Mouse (Mus musculus): ENCODE data around the gene Klc3.

The Klc3 gene

DNA sequence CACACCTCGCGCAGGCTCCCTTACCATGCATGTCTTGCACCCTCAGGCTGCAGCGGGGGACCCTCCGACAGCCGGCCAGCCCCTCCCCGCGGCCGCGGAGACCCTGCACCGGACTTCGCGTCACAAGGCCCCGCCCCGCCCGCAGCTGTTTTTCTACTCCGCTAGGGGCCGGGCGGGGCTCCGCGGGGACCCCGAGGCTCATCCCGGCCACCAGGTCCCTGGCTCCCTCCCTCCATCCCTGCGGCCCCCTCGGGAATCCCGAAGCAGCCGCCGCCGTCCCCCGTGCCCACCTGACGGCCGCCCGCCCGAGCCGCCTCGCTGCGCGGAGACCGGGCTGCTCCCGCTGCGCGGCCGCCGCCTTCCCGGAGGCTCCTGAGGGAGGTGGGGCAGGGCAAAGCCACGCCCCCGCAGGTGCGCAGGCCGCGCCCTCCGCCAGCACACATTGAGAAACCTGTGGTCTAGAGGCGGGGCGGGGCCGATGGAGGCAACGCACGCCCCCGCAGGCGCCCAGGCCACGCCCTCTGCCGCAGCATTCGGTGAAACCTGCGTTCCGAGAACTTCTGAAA is at the start of gene Klc3:
Klc3 (minus strand) TSS at position 374 of the 566 bp plus-strand sequence.
- peak; percentile 79 for DNase-seq

DNA sequence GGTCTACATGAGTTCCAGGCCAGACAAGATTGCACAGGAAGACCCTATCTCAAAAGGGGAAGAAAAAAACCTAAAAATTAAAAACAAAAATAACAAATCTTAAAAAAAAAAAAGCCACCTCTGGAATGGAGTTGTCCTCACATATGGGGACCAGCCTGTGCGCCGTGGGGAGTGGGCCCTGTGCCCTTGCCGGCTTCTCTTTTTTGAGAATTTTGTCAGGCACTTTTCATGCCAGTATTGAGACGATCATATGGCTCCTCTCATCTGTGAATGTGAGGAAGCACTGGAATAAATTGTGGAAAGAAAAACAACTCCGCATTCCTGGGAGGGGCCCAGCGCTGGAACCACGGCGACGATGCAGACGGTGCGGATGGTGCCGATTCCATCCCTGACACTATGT is 45.3 kb upstream of the Klc3 start:
- DNase-seq = no peak

DNA sequence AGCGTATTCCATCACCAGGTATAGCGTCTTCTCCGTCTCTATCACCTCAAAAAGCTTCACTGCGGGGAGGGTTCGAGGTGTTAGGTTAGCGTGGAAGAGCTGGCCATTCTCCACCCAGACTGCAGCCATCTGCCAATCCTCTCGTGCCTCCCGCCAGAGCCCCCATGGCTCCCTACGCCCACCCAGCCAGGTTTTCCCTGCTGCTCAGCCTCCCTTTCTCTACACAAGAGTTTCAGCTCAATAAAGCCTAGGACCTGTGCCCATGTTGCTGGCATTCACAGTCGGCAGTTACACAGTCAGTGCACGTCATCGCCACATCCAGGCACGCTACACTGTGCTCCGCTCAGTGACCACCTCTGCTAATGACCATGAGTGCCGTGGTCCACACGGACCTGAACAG is 43.8 kb upstream of the Klc3 start:
- DNase-seq = no peak

DNA sequence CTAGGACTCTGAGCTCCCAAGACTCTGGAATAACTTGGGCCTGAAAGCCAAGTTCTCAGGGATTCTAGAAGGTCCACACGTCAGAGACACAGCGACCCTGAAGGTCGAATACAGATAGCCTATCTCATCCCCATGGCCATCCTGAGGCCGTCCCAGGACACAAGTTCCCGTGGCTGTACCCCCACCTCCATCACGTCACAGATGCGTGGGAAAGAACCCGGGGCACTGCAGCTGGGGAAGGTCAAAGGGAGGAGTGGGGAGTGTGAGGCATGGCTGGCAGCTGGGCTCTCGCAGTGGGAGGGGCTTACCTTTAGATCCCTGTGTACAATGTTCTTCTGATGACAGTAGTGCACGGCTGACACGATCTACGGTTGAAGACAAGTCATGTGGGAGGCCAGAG is 40.9 kb upstream of the Klc3 start:
- no peak for DNase-seq

GRCm38 (mm10) chr7:19443344-19443743 is 39.4 kb upstream of the Klc3 start:
- DNase-seq = peak; percentile 91

DNA sequence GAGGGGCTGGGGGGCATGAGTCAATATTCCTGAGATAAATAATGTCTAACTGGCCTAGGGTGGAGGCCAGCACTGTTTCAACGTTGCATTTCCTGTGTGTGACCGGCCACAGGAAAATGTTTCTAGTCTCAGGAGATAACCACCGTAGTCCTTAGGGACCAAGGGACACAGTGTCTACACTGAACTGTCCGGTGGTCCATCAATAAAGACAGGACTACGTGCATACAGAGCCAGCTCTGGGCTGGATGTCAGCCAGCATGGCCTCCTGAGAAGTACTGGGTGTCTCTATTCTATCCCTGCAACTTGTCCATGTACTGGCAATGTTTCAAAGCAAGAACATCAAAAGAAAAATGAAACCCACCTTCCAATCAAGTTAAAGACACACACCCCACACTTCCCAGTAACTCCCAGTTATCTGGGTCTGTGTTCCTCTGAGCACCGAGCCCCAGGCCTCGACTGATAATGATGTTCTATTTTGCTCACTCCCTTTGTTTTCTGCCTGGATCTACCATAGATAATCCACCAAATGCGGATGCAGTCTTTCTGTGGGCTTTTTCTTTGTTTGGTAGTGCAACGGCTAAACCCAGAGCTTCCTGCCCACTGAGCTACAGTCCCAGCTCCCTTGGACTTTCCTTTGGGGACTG is 37.7 kb upstream of the Klc3 start:
- DNase-seq = peak; percentile 48

DNA sequence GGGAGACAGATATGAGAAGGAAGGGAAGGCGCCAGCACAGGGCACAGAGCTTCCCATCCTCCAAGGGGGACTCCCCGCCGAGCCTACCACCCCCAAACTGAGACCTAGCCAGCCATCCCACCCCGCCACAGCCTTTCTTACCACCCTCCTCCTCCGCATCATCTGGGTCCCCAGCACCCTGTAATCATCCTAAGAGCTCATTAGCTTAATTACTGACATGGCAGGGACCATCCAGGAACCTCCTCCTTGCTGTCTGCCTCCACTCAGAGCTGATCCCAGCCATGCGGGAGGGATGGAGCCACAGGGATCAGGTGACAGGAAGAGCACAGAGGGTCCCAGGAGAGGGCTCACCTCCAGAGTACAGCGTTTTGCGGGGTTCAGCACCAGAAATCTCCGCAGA is 33.1 kb upstream of the Klc3 start:
- DNase-seq = no peak

GRCm38 (mm10) chr7:19436276-19436675 is 32.4 kb upstream of the Klc3 start:
- no peak for DNase-seq

- peak; percentile 33 for DNase-seq
Measured at GRCm38 (mm10) chr7:19432475-19432874, 28.6 kb upstream of the Klc3 start.

DNA sequence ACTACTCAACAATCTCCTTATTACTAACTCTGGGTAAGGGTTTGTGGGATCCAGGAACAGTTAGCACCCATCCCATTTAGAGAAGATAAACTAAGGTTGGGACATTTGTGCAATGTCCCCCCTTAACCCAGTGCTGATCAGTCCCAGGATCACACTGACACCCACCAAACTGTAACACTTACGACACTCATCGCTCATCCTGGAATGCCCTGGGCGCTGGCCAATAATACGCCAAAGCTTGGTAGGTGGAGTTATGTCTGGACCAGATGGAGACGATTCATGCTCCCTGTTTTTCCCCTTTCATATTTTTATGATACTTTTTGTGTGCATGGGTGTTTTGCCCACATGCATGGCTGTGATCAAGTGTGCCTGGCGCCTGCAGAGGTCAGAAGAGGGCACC is 26.5 kb upstream of the Klc3 start:
- peak; percentile 52 for DNase-seq

DNA sequence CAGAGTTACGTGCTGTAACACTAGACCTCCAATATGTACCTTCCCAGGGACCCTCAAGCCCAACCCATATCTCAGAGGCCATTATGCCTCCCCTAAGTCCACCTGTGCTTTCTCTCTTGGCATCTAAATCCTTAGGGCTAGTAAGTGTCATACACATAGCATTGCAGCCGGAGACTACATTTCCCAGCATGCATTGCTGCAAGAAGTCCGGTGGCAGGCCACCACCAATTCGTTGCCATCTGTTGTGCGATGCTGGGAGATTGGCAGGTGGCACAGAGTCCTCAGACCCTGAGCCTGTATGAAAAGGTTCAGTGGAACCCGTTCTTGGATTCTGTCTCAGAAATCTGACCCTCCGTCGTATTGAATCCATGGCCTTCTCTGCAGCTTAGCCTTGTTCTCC is 25.8 kb upstream of the Klc3 start:
- no peak for DNase-seq

- DNase-seq = no peak
Measured at GRCm38 (mm10) chr7:19427999-19428650, 24.2 kb upstream of the Klc3 start.

- no peak for DNase-seq
Measured at GRCm38 (mm10) chr7:19426888-19427287, 23.0 kb upstream of the Klc3 start.

GRCm38 (mm10) chr7:19426349-19426748 is 22.4 kb upstream of the Klc3 start:
- no peak for DNase-seq

- DNase-seq = no peak
Measured at GRCm38 (mm10) chr7:19424051-19424450, 20.1 kb upstream of the Klc3 start.

DNA sequence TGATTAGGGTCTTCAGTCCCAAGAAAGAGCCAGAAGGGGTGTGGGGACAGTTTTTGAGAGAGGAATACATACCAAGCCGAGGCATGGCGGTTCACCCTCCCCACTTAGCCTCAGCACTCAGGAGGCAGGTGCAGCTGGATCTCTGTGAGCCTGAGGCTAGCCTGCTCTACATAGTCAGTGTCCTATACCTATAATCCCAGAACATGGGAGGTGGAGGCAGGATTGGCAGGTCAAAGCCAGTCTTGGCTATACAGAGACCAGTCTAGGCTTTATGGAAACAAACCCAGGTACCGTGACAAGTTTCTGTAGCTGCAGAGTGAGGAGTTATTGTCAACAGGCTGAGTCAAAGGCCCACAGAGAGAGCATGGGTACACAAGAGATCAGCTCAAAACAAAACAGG is 19.2 kb upstream of the Klc3 start:
- DNase-seq = no peak

GRCm38 (mm10) chr7:19420821-19421636 is 17.1 kb upstream of the Klc3 start:
- peak; percentile 95 for DNase-seq

DNA sequence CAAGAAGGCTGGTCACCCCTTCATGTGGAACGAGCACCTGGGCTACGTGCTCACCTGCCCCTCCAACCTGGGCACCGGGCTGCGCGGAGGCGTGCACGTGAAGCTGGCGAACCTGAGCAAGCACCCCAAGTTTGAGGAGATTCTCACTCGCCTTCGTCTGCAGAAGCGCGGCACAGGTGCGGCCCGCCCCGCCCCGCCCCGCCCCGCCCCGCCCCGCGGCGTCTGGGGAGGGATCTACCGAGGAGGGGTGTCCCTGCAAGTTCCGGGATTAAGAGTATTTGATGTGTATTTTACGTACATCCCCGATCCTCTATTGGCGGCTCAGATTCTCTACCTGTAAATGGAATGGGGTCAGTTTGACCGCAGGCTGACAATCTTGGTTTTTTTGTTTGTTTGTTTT is 16.2 kb upstream of the Klc3 start:
- DNase-seq = no peak

DNA sequence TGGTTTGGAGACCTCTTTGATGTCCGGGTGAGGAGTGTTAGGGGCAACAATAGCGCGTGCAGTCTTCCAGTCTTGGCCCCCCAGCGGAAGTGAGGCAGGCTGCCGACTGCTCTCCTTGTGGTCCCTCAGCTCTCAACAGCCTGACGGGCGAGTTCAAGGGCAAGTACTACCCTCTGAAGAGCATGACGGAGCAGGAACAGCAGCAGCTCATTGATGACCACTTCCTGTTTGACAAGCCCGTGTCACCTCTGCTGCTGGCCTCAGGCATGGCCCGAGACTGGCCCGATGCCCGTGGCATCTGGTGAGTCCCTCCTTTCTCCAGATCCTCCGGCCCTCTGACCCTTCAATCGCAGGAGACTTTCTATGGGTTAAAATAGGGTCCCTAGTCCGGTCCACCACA is 12.7 kb upstream of the Klc3 start:
- no peak for DNase-seq

- DNase-seq = no peak
Measured at GRCm38 (mm10) chr7:19413525-19413924, 9.6 kb upstream of the Klc3 start.

DNA sequence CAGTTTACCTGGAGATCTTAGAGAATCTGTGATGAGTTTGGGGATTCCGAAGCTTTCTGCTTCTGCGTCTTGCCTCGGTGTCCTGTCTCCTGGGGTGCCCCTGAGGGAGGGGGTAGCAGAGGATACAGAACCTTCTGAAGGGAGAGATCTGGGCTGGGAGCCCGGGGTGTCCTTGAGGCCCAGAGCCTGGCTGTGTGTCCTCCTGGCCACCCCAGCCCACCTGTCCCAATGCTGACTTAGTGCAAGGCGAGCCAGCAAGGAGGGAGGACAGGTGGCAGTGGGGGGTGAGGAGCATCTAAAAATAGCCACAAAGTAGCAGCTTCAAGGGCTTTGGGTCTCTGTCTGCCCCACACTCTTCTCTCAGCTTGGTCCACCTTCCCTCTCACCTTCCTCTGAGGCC is 7.9 kb upstream of the Klc3 start:
- no peak for DNase-seq

DNA sequence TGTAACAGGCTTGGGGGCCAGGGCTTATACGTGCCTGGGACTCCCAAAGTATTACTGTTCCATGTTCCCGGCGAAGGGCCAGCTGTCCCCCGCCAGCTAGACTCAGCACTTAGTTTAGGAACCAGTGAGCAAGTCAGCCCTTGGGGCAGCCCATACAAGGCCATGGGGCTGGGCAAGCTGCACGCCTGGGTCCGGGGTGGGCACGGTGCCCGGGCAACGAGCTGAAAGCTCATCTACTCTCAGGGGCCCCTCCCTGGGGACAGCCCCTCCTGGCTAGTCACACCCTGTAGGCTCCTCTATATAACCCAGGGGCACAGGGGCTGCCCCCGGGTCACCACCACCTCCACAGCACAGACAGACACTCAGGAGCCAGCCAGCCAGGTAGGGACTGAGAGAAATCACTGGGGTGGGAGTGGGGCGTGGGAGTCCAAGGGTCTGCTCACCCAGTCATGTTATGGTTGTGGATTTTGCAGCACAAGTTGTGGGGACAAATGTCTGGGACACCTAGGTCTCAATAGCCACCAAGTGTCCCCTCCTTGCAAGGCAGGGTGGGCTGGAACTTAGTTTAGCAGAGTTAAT is 7.0 kb upstream of the Klc3 start:
- no peak for DNase-seq

GRCm38 (mm10) chr7:19409753-19410152 is 5.8 kb upstream of the Klc3 start:
- no peak for DNase-seq

Data from lung, postnatal 10 days (tissue).